Mouse (Mus musculus) Patski (cell line): ENCODE data around the gene Vac14. TPM values are rescaled to one million over a fixed set of nuclear protein-coding genes. Genes with fewer than 3 reads are reported as not detected.

Source experiments
- ATAC-seq: fragments of 100-300 bp; one replicate; pipeline ENCODE4 v1.8.0; 2021
- CTCF ChIA-PET: fragments of 350-600 bp; sonication (Branson Sonifier 250); formaldehyde crosslinking; loops from one replicate; lab custom pipeline; 2022; ENCODE audit warnings: inconsistent platforms; lab: Charles Lee
- POLR2A ChIA-PET: fragments of 350-600 bp; sonication (Branson Sonifier 250); formaldehyde crosslinking; loops from one replicate; lab custom pipeline; 2022; ENCODE audit warnings: antibody characterized with exemption, inconsistent platforms; lab: Charles Lee
- DNase-seq: peaks from one replicate; pipeline ENCODE4 v3.0.0-alpha.2; 2011; ENCODE audit warnings: low read depth, low spot score
- H3K27me3 ChIP-seq: fragments of 371-371 bp; one replicate; pipeline ENCODE4 v1.5.1; 2021
- CTCF ChIP-seq: fragments of 100-300 bp; IDR thresholded peaks from one replicate; pipeline ENCODE4 v1.5.1; 2021
- in situ Hi-C: fragments of 300-500 bp; cut with MboI; formaldehyde crosslinking; loops from 3 replicates; pipeline ENCODE4 v1.11.1; 2018; ENCODE audit warnings: low pct_unique_long_range_greater_than_20kb, mixed read lengths
- polyA plus RNA-seq: library from polyadenylated mRNA; unstranded; gene quantifications from one replicate; pipeline ENCODE4 v1.2.3, GENCODE M21; 2021

Gene Vac14
- polyA plus RNA-seq, 1 experiment from 2014 or later = 35.9 TPM

DNA sequence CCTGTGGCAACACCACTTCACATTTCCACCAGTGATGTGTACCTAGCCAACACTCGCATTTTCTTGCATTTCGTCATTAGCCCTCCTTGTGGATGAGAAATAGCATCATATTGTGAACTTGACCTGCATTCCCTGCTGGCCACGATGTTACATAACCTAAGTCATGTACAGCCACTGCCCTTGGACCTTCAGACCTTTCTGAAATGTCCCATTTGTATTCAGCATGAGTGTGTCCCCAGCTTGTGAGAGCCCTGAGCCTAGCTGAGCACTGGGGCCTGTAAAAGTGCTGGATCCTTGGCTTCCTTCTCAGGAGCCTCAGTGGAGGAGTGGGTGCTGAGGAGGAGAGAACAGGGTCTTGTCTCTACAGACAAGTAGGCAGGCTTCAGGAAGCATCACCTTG lies 27.0 kb downstream of the Vac14 start:
- ChIA-PET CTCF (no interaction called here), POLR2A (no interaction called here)
- H3K27me3 ChIP-seq = no peaks in the 10 kb centered on the region
- DNase-seq (no peak), ATAC-seq (no peak)
- in situ Hi-C loops = loop anchor here (5.0 to 25.0 kb wide), 2 partner anchors 72 to 342 kb away; partner anchors contain the start of gene Ddx19a
- no peak for TF ChIP-seq CTCF

GRCm38 (mm10) chr8:110646064-110646463 lies 27.7 kb downstream of the Vac14 start:
- ChIA-PET POLR2A (no interaction called here), CTCF (interaction anchor here (1.0 to 1.1 kb wide), 2 partner anchors 22 to 81 kb away, joined by 3 read pairs; no protein-coding TSS in a partner anchor)
- no peak for DNase-seq
- peak; percentile 84 for TF ChIP-seq CTCF
- in situ Hi-C loops = loop anchor here (5.0 to 25.0 kb wide), 2 partner anchors 71 to 341 kb away; partner anchors contain the start of gene Ddx19a
- ATAC-seq = peak; percentile 68
- no peaks in the 10 kb centered on the region for H3K27me3 ChIP-seq

DNA sequence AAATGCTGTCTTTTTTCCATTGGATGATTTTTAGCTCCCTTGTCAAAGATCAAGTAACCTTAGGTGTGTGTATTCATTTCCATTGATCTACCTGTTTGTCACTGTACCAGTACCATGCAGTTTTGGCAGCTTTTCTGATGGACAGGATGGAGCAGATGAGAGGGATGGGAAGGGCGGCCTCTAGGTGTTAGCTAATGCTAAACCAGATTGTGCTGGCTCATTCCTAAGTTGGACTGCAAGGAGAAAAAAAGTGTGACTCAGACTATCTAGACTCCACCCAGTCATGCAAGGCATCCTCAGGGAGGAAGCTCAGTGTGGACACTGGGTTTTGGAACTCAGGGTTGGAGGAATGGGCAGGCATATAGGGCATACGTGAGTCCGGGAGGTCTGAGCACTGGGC lies 30.2 kb downstream of the Vac14 start:
- in situ Hi-C loops = loop anchor here (5.0 to 25.0 kb wide), 2 partner anchors 69 to 339 kb away; partner anchors contain the start of gene Ddx19a

DNA sequence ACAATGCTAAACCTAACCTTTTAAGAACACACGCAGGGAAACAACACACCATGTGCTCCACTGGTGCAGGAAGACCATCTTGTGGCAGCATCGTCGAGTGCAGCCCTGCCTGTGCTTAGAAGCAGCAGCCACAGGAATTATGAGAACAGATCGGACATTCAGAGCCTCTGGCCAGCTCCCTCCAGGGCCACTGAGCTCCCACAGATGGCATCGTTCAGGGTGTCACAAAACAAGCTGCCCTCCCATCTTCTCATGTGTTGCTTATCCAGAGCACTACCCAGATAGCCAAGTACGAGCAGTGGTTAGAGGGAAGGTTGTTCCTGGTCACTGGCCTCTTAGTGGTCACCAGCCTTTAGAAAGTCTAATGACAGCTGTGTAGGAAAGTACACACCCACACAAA lies 30.9 kb downstream of the Vac14 start:
- in situ Hi-C loops = loop anchor here (5.0 to 25.0 kb wide), 2 partner anchors 68 to 338 kb away; partner anchors contain the start of gene Ddx19a
- ATAC-seq (no peak), DNase-seq (no peak)
- CTCF ChIA-PET = interaction anchor here (0.8 to 1.7 kb wide), 4 partner anchors 11 to 36 kb away, joined by 3 to 6 read pairs (median 5); no protein-coding TSS in a partner anchor
- no peak for TF ChIP-seq CTCF
- H3K27me3 ChIP-seq = no peaks in the 10 kb centered on the region
- POLR2A ChIA-PET = no interaction called here

More for the DNA sequence above, 30.2 kb downstream of the Vac14 start:
- ATAC-seq (no peak), DNase-seq (no peak)
- ChIA-PET CTCF (interaction anchor here (0.8 to 1.7 kb wide), 5 partner anchors 12 to 37 kb away, joined by 3 to 6 read pairs (median 5); no protein-coding TSS in a partner anchor), POLR2A (no interaction called here)
- H3K27me3 ChIP-seq = no peaks in the 10 kb centered on the region
- no peak for TF ChIP-seq CTCF

DNA sequence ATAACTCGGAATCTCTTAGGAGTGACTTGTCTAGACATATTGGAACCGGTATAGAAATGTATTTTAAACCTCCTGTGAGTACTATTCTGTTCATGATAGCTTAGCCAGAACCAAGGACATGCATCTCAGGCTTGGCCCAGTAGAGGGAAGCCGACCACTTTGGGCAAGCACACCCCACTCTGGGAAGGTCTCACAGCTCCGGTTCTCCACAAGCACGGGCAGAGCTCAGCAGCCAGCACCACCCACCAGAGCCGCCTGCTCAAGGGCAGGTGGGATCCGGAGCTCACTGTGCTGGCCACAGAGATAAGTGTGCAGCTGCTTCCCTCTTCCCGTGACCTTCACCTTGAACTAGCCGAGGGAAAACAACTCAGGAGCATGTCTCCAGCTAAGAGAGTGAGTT lies 32.5 kb downstream of the Vac14 start:
- DNase-seq (no peak), ATAC-seq (no peak)
- no peak for TF ChIP-seq CTCF
- in situ Hi-C loops = no loop called here
- no peaks in the 10 kb centered on the region for H3K27me3 ChIP-seq
- ChIA-PET POLR2A (no interaction called here), CTCF (interaction anchor here (1.1 to 1.7 kb wide), 4 partner anchors 12 to 51 kb away, joined by 3 to 4 read pairs (median 3); no protein-coding TSS in a partner anchor)

DNA sequence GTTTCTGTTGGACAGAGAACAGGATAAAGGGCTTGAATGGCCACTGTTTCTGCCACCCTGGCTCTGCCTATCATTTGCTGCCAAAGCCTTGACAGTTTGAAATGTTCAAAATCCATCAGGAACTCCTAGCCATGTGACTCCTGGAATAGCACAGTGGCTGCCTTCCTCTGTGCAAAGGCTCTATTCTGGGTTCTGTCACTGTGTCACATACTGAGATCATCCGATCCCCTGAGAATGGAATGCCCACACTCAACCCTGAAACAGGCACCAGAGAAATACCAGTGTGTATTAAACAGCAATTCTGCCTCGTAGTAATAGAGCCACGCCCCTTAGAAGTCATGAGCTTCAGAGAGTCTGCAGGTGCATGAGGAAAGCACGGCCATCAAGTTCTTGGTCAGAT lies 33.5 kb downstream of the Vac14 start:
- no peak for TF ChIP-seq CTCF
- in situ Hi-C loops = no loop called here
- H3K27me3 ChIP-seq = no peaks in the 10 kb centered on the region
- DNase-seq (no peak), ATAC-seq (no peak)
- CTCF ChIA-PET = interaction anchor here (1.3 to 2.3 kb wide), 4 partner anchors 11 to 36 kb away, joined by 3 to 6 read pairs (median 4); no protein-coding TSS in a partner anchor
- POLR2A ChIA-PET = no interaction called here

DNA sequence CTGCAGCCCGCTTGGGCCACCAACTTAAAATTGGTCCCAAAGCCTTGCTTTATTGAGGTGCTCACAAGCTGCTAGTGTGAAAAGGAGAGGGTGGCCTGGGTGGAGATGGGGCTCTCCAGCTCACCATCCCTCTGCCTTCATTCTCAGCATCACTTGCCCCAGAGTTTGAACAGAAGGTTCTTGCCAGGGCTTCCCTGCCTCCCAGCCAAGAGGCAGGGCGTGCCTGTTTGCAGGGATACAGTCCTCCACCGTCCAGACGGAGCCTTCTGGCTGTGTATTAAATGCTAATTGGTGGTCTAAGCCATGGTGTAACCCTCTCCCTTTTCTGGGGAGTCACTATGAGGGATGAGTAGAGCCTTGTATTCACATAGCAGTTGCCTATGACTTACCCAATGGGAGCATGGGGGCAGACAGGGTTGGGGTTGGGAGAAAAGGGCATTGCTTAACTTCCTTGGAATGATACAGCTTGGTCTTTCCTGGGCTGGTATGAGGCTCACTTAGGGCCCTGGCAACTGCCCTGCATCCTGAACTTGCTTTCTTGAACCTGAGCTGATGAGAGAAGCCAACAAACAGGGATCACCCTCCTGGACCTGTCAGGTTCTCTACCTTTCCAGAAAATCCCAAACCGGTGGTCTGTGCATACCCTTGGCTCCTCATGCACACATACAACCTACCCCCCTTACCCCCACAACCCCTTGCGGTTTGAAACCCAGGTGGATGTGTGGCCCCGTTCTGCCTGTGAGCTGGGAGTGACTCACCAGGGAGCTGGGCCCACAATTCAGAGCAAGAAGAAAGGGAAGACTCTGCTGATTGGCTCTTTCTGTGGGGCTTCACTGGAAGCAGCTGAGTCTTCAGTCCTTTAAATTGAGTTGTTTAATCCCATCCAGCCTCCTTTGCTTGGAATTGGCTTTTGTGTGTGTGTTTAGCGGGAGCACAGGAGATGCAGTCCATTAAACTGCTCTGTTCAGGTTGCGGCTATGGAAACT lies 36.0 kb downstream of the Vac14 start:
- no peaks in the 10 kb centered on the region for H3K27me3 ChIP-seq
- ATAC-seq (peak; percentile 50), DNase-seq (no peak)
- in situ Hi-C loops = no loop called here
- no peak for TF ChIP-seq CTCF
- POLR2A ChIA-PET = no interaction called here
- CTCF ChIA-PET = interaction anchor here (0.9 to 1.6 kb wide), 3 partner anchors 17 to 73 kb away, joined by 3 to 5 read pairs (median 4); no protein-coding TSS in a partner anchor

DNA sequence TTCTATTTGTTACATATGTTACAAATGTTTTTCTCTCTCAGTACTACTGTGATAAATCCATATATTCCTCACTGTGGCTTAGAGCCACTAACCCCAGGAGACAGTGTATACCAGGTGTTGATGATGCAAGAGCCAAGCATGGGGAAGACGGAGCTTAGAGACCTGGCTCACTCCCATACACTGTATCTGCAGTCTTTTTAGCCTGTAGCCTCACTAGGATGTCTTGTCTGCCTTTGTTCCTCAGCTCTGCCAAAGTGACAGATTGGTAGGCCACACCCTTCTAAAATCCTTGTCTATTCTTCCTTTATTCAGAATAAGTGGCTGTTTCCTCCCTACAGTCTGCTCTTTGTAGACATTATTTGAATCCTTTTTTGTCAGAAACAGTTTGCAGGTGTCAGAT lies 37.4 kb downstream of the Vac14 start:
- POLR2A ChIA-PET = no interaction called here

GRCm38 (mm10) chr8:110657661-110658060 lies 39.3 kb downstream of the Vac14 start:
- H3K27me3 ChIP-seq = no peaks in the 10 kb centered on the region
- in situ Hi-C loops = no loop called here
- ATAC-seq (no peak), DNase-seq (no peak)
- ChIA-PET CTCF (interaction anchor here (1.0 kb wide), 1 partner anchor 20 kb away, joined by 4 read pairs; no protein-coding TSS in a partner anchor), POLR2A (no interaction called here)
- TF ChIP-seq CTCF = no peak

More for the DNA sequence above, 37.4 kb downstream of the Vac14 start:
- no peak for ATAC-seq
- no peak for DNase-seq
- CTCF ChIA-PET = interaction anchor here (1.6 kb wide), 1 partner anchor 25 kb away, joined by 4 read pairs; no protein-coding TSS in a partner anchor
- no peaks in the 10 kb centered on the region for H3K27me3 ChIP-seq
- in situ Hi-C loops = no loop called here
- no peak for TF ChIP-seq CTCF

DNA sequence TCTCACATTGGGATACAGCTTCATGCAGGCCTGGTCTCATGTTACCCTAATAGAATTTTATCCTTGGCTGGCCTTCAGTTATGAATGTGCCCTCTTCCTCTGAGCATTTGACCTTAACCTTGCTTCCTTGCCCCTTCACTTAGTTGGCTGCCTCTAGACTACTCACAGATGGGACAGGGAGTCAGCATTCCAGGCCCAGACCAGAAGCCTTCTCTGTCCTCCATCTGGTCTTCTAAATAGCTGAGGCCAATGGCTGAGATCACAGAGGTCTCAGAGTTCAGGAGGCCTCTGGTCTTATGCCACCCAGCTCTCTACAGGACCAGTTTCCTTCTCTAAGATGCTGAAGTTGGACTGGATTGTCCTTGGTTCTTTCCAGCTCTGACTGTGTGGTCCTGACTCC lies 41.7 kb downstream of the Vac14 start:
- POLR2A ChIA-PET = no interaction called here
- CTCF ChIA-PET = interaction anchor here (1.4 kb wide), 1 partner anchor 11 kb away, joined by 5 read pairs; no protein-coding TSS in a partner anchor
- H3K27me3 ChIP-seq = no peaks in the 10 kb centered on the region
- in situ Hi-C loops = no loop called here
- TF ChIP-seq CTCF = no peak
- DNase-seq (no peak), ATAC-seq (no peak)
